In the genomic region with DNA sequence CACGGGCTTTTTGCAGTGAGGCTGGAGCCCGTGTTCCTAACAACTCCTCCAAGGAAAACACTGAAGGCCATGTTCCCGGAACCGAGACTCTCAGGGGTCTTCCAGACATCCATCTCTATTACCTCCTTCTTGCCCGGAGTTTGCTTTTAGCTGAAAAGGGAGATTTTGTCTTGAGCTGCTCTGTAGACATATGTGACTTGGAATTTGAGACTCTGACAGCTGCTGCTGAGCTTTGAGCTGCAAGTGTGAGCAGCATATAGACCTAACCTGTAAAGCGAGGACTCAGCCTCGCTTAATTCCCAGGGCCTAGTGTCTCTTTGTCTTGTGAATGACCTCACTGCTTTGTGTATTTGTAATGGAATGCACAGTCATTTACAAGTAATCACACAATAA, we compare ENCODE assay signal across 11 mouse cellular contexts. TPM values are rescaled to one million over a fixed set of nuclear protein-coding genes. Genes with fewer than 3 reads are reported as not detected.
DNase-seq lines count a peak whose midpoint lies in the region; ATAC-seq and TF ChIP-seq lines count a peak whose summit lies in the region.
"Had no signal": no experiment of that assay in that cellular context is flagged by ENCODE, and none has a peak within 500 bp of the region (broad histone marks: within the 10 kb centered on the region; RNA-seq: fewer than 3 reads in every experiment).

No protein-coding gene starts in this region.

- H3K9ac ChIP-seq in lung, embryonic 14.5 days: no peak overlapping the region
- no peak overlapping the region for H3K9ac ChIP-seq in embryonic facial prominence, embryonic 14.5 days (ENCODE audit: low read depth, low read length)
- no peak overlapping the region for H3K9ac ChIP-seq in stomach, embryonic 15.5 days
- H3K9ac ChIP-seq: liver, embryonic 14.5 days had no signal

- DNase-seq in heart, embryonic 10.5 days (ENCODE audit: low spot score): no peak
- no peak for DNase-seq in heart, adult 8-10 months (ENCODE audit: low spot score)
- no peak for DNase-seq in lung, embryonic 14.5 days
- DNase-seq in lung, postnatal 4 days: no peak
- DNase-seq in embryonic facial prominence, embryonic 14.5 days (ENCODE audit: low spot score): peak; percentile 89
- DNase-seq in spleen, postnatal 14 days (ENCODE audit: low spot score in 2 of 2): no peak
- DNase-seq in cerebellum, adult 11-12 months: no peak
- DNase-seq: cerebellum, postnatal 36 days had no signal

- H3K27me3 ChIP-seq in heart, embryonic 10.5 days (ENCODE audit: insufficient read depth, poor library complexity, severe bottlenecking): no peaks in the 10 kb centered on the region
- H3K27me3 ChIP-seq in lung, embryonic 14.5 days (ENCODE audit: insufficient read depth, low read length): no peaks in the 10 kb centered on the region
- H3K27me3 ChIP-seq in embryonic facial prominence, embryonic 14.5 days (replicated peaks; ENCODE audit: control insufficient read depth, insufficient read depth, low read length): no peaks in the 10 kb centered on the region
- H3K27me3 ChIP-seq in stomach, embryonic 15.5 days (replicated peaks): no peaks in the 10 kb centered on the region

- no peak for ATAC-seq in lung, embryonic 14.5 days (ENCODE audit: insufficient read depth)
- peak; percentile 88 for ATAC-seq in embryonic facial prominence, embryonic 14.5 days (ENCODE audit: low read depth)
- ATAC-seq in stomach, embryonic 15.5 days (ENCODE audit: insufficient read depth, low FRiP score, low read depth): no peak
- ATAC-seq: hindbrain, embryonic 16.5 days had no signal

- H3K9me3 ChIP-seq in heart, embryonic 10.5 days: no peaks in the 10 kb centered on the region
- no peaks in the 10 kb centered on the region for H3K9me3 ChIP-seq in lung, embryonic 14.5 days (ENCODE audit: low read depth, low read length)
- H3K9me3 ChIP-seq in embryonic facial prominence, embryonic 14.5 days (ENCODE audit: control insufficient read depth, low read length): no peaks in the 10 kb centered on the region
- H3K9me3 ChIP-seq in stomach, embryonic 15.5 days: no peaks in the 10 kb centered on the region

- H3K27ac ChIP-seq in heart, embryonic 10.5 days: peak overlapping the region; percentile 62
- peak overlapping the region; percentile 15; the same call in 1 of the 2 replicates for H3K27ac ChIP-seq in lung, embryonic 14.5 days (ENCODE audit: low read depth)
- H3K27ac ChIP-seq in embryonic facial prominence, embryonic 14.5 days (replicated peaks; ENCODE audit: low read depth, low read length): peak overlapping the region; percentile 70
- peak overlapping the region; percentile 48 for H3K27ac ChIP-seq in stomach, embryonic 15.5 days
- H3K27ac ChIP-seq: liver, embryonic 14.5 days had no signal

- H3K36me3 ChIP-seq in heart, embryonic 10.5 days: peaks cover 20% of the 10 kb centered on the region
- peaks cover 20% of the 10 kb centered on the region for H3K36me3 ChIP-seq in lung, embryonic 14.5 days (ENCODE audit: insufficient read depth)
- peaks cover 5% of the 10 kb centered on the region; the same call in 1 of the 2 replicates for H3K36me3 ChIP-seq in embryonic facial prominence, embryonic 14.5 days (ENCODE audit: control insufficient read depth, insufficient read depth, low read length)
- no peaks in the 10 kb centered on the region for H3K36me3 ChIP-seq in stomach, embryonic 15.5 days

- no peak overlapping the region for H3K4me3 ChIP-seq in heart, embryonic 10.5 days
- H3K4me3 ChIP-seq in lung, embryonic 14.5 days (ENCODE audit: low read depth, low read length): no peak overlapping the region
- H3K4me3 ChIP-seq in embryonic facial prominence, embryonic 14.5 days (ENCODE audit: low read depth, low read length): no peak overlapping the region
- no peak overlapping the region for H3K4me3 ChIP-seq in stomach, embryonic 15.5 days (replicated peaks)

- TF ChIP-seq CTCF in lung, embryonic 14.5 days (IDR thresholded peaks at IDR 0.05; ENCODE audit: low read depth): no peak

- no peak overlapping the region for H3K4me2 ChIP-seq in lung, embryonic 14.5 days
- H3K4me2 ChIP-seq in embryonic facial prominence, embryonic 14.5 days (ENCODE audit: low read depth, low read length): peak overlapping the region; percentile 5; the same call in 1 of the 2 replicates
- H3K4me2 ChIP-seq in stomach, embryonic 15.5 days: no peak overlapping the region

- WGBS in heart, embryonic 10.5 days: 64% methylated on average over 7 of the region's 7 CpGs
- 27% methylated on average over 7 of the region's 7 CpGs for WGBS in lung, embryonic 14.5 days
- WGBS in embryonic facial prominence, embryonic 14.5 days: 39% methylated on average over 7 of the region's 7 CpGs
- WGBS in stomach, embryonic 15.5 days: 27% methylated on average over 7 of the region's 7 CpGs

- H3K4me1 ChIP-seq in heart, embryonic 10.5 days: peaks cover 74% of the 10 kb centered on the region
- H3K4me1 ChIP-seq in lung, embryonic 14.5 days (ENCODE audit: insufficient read depth): peaks cover 22% of the 10 kb centered on the region
- H3K4me1 ChIP-seq in embryonic facial prominence, embryonic 14.5 days (ENCODE audit: control insufficient read depth, insufficient read depth, low read length): peaks cover 31% of the 10 kb centered on the region
- H3K4me1 ChIP-seq in stomach, embryonic 15.5 days: peaks cover 29% of the 10 kb centered on the region

RNA-seq across cellular contexts. Expression of gene Lpp, which starts 49.8 kb away (rescaled TPM):
- 65.1 and 67.2 TPM in 2 replicates for polyA plus RNA-seq in heart, embryonic 10.5 days (2016; fragmentation: Nextera tagmentation; extraction: Ambion mirVana)
- total RNA-seq in heart, adult 8-10 months (2022): 10 to 100 TPM; 21.5 to 24.7 (median 23.3) TPM
- 72.4 and 79.9 TPM in 2 replicates for polyA plus RNA-seq in lung, embryonic 14.5 days (2014; fragmentation: Nextera tagmentation; extraction: Ambion mirVana)
- 42.7 and 43.1 TPM in 2 replicates for polyA plus RNA-seq in embryonic facial prominence, embryonic 14.5 days (2014; fragmentation: Nextera tagmentation; extraction: Ambion mirVana)
- polyA plus RNA-seq in stomach, embryonic 15.5 days (2015; fragmentation: Nextera tagmentation; extraction: Ambion mirVana): 69.5 and 73.3 TPM in 2 replicates

Comparison
In these comparisons a context has a peak if more than half of its experiments do, and no peak if none do; other contexts are left out.
1. H3K27ac ChIP-seq: peak in every context shown above with its lines; median percentile 70 in embryonic facial prominence, embryonic 14.5 days; 62 in heart, embryonic 10.5 days; 48 in stomach, embryonic 15.5 days; 15 in lung, embryonic 14.5 days.